Mouse (Mus musculus): ENCODE results near the gene Cyp1a2.

GRCm38 (mm10) chr9:57644944-57645893 lies 38.3 kb downstream of the Cyp1a2 start:
- TF ChIP-seq EP300 (IDR thresholded peaks at IDR 0.05; ENCODE audit: low read depth) (no peak), CTCF (IDR thresholded peaks at IDR 0.05; ENCODE audit: low read depth) (peak; percentile 92)
